Mouse (Mus musculus) liver, embryonic 11.5 days (tissue): ENCODE results near the gene Olfr311. TPM values are rescaled to one million over a fixed set of nuclear protein-coding genes. Genes with fewer than 3 reads are reported as not detected.

Experiments
- polyA plus RNA-seq: library from polyadenylated mRNA; unstranded; fragments of >200 nt; fragmentation: Nextera tagmentation; extraction: Ambion mirVana; gene quantifications from 2 replicates; pipeline ENCODE4 v1.2.1, GENCODE M21; 2014

Gene Olfr311
- polyA plus RNA-seq, 1 experiment from 2014 or later: not detected

Other genes starting within 250 kb of the Olfr311 start
- gene Olfr324, start 244.1 kb upstream of the Olfr311 start, polyA plus RNA-seq: not detected in 2 replicates
- not detected in 2 replicates for gene 2210407C18Rik, start 223.2 kb upstream of the Olfr311 start, polyA plus RNA-seq
- gene Olfr323, start 208.8 kb upstream of the Olfr311 start, polyA plus RNA-seq: not detected in 2 replicates
- 5.6 and 6.4 TPM in 2 replicates for gene Trim58, start 198.8 kb upstream of the Olfr311 start, polyA plus RNA-seq
- gene Olfr322, start 180.5 kb upstream of the Olfr311 start, polyA plus RNA-seq: not detected in 2 replicates
- not detected in 2 replicates for gene Olfr320, start 158.2 kb upstream of the Olfr311 start, polyA plus RNA-seq
- gene Olfr319, start 140.1 kb upstream of the Olfr311 start, polyA plus RNA-seq: not detected in 2 replicates
- gene Olfr318, start 115.2 kb upstream of the Olfr311 start, polyA plus RNA-seq: not detected in 2 replicates
- not detected in 2 replicates for gene Olfr317, start 100.0 kb upstream of the Olfr311 start, polyA plus RNA-seq
- gene Olfr316, start 86.5 kb upstream of the Olfr311 start, polyA plus RNA-seq: not detected in 2 replicates
- gene Olfr315, start 66.1 kb upstream of the Olfr311 start, polyA plus RNA-seq: not detected in 2 replicates
- gene Olfr314, start 56.3 kb upstream of the Olfr311 start, polyA plus RNA-seq: not detected in 2 replicates
- 0.70 and 0.86 TPM in 2 replicates for gene Fam183b, start 37.3 kb upstream of the Olfr311 start, polyA plus RNA-seq
- not detected in 2 replicates for gene Olfr313, start 24.3 kb upstream of the Olfr311 start, polyA plus RNA-seq
- not detected in 2 replicates for gene Olfr312, start 10.0 kb upstream of the Olfr311 start, polyA plus RNA-seq
- gene Gm12258, start 7.9 kb downstream of the Olfr311 start, polyA plus RNA-seq: 4.3 and 5.2 TPM in 2 replicates
- 5.0 and 5.6 TPM in 2 replicates for gene 2810021J22Rik, start 28.0 kb downstream of the Olfr311 start, polyA plus RNA-seq
- 10.2 and 11.8 TPM in 2 replicates for gene Zfp39, start 65.0 kb downstream of the Olfr311 start, polyA plus RNA-seq
- gene Btnl10, start 78.7 kb downstream of the Olfr311 start, polyA plus RNA-seq: 4.0 and 5.0 TPM in 2 replicates
- 229 and 240 TPM in 2 replicates for gene Rnf187, start 99.7 kb downstream of the Olfr311 start, polyA plus RNA-seq
- gene Hist3h2ba, start 109.7 kb downstream of the Olfr311 start, polyA plus RNA-seq: 6.3 and 6.9 TPM in 2 replicates
- gene Hist3h2a, start 115.4 kb downstream of the Olfr311 start, polyA plus RNA-seq: 12.0 and 14.5 TPM in 2 replicates
- 0.23 and 0.38 TPM in 2 replicates for gene Trim17, start 115.4 kb downstream of the Olfr311 start, polyA plus RNA-seq
- 17.3 and 17.8 TPM in 2 replicates for gene Trim11, start 138.8 kb downstream of the Olfr311 start, polyA plus RNA-seq